Mouse (Mus musculus) limb, embryonic 11.5 days (tissue): ENCODE measurements around the gene Cytip. TPM values are rescaled to one million over a fixed set of nuclear protein-coding genes. Genes with fewer than 3 reads are reported as not detected.

ENCODE experiments used
- ATAC-seq: fragments of 200-750 bp; cut with Nextera tagmentation; 2 replicates; pipeline ENCODE4 v1.8.0; 2017; ENCODE audit warnings: low read depth; ENCODE audit not compliant: insufficient number of reproducible peaks, low FRiP score, low TSS enrichment
- DNase-seq: peaks from one replicate; pipeline ENCODE4 v3.0.0-alpha.2; 2015; ENCODE audit warnings: low spot score
- H3K27ac ChIP-seq: fragments of 300-500 bp; sonication (generic); replicated peaks from 2 replicates; pipeline ENCODE4 v1.5.1; 2014; ENCODE audit warnings: low read depth, mild to moderate bottlenecking, low read length
- H3K27me3 ChIP-seq: fragments of 300-500 bp; sonication (generic); 2 replicates; pipeline ENCODE4 v1.6.1; 2014; ENCODE audit warnings: mild to moderate bottlenecking, low read length, mixed read lengths; ENCODE audit not compliant: control insufficient read depth, insufficient read depth
- H3K36me3 ChIP-seq: fragments of 300-500 bp; sonication (generic); 2 replicates; pipeline ENCODE4 v1.6.1; 2014; ENCODE audit warnings: mild to moderate bottlenecking, low read length, moderate library complexity, mixed read lengths; ENCODE audit not compliant: control insufficient read depth, insufficient read depth
- H3K4me1 ChIP-seq: fragments of 300-500 bp; sonication (generic); 2 replicates; pipeline ENCODE4 v1.6.1; 2014; ENCODE audit warnings: low read length, mixed read lengths; ENCODE audit not compliant: control insufficient read depth, insufficient read depth
- H3K4me2 ChIP-seq: fragments of 300-500 bp; sonication (generic); 2 replicates; pipeline ENCODE4 v1.6.1; 2014; ENCODE audit warnings: low read depth, mild to moderate bottlenecking, moderate library complexity; ENCODE audit not compliant: severe bottlenecking
- H3K4me3 ChIP-seq: fragments of 300-500 bp; sonication (generic); 2 replicates; pipeline ENCODE4 v1.5.1; 2014; ENCODE audit warnings: low read depth, low read length
- H3K9ac ChIP-seq: fragments of 300-500 bp; sonication (generic); 2 replicates; pipeline ENCODE4 v1.6.1; 2014; ENCODE audit warnings: mild to moderate bottlenecking, low read length
- H3K9me3 ChIP-seq: fragments of 300-500 bp; sonication (generic); 2 replicates; pipeline ENCODE4 v1.6.1; 2016; ENCODE audit warnings: low read length; ENCODE audit not compliant: control insufficient read depth
- WGBS: fragments of 180-500 bp; shearing (Covaris S2); extraction: QIAGEN DNeasy Blood & Tissue Kit; methylation state at CpG from one replicate; pipeline ENCODE4 v1.1.7; 2014; 5-methylcytosine and 5-hydroxymethylcytosine counted together
- polyA plus RNA-seq: library from polyadenylated mRNA; unstranded; fragments of >200 nt; fragmentation: Nextera tagmentation; extraction: Ambion mirVana; gene quantifications from 2 replicates; pipeline ENCODE4 v1.2.1, GENCODE M21; 2014

Gene Cytip
- polyA plus RNA-seq, 1 experiment from 2014 or later: 0.23 TPM

DNA sequence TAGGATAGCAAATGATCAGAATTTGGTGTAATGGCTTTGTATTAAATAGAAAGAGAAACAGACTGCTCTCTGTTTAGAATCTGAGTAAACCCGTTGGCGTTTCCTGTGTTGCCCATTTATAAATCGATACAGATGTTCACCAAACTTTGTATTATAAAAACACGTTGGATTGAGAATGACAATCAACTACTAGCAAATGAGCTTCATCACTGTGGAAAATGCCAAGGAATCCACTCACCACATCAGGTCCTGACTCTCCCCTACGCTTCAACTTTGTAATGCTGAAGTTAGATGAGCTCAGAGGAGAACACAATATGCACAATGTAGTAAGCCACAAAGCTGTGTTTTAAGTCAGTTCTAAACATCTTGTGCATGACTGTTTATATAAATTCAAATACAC is 36.8 kb downstream of the Cytip start:
- Histone ChIP-seq H3K9ac (no peak overlapping the region), H3K9me3 (no peaks in the 10 kb centered on the region), H3K36me3 (no peaks in the 10 kb centered on the region), H3K4me2 (no peak overlapping the region), H3K4me3 (no peak overlapping the region), H3K27me3 (no peaks in the 10 kb centered on the region), H3K27ac (no peak overlapping the region), H3K4me1 (no peaks in the 10 kb centered on the region)
- WGBS: 86% methylated on average over 5 of the region's 5 CpGs
- DNase-seq (no peak), ATAC-seq (no peak)

- Histone ChIP-seq H3K4me3 (no peak overlapping the region), H3K36me3 (no peaks in the 10 kb centered on the region), H3K4me2 (no peak overlapping the region), H3K9ac (no peak overlapping the region), H3K27me3 (no peaks in the 10 kb centered on the region), H3K4me1 (no peaks in the 10 kb centered on the region), H3K27ac (no peak overlapping the region), H3K9me3 (no peaks in the 10 kb centered on the region)
- ATAC-seq (no peak), DNase-seq (no peak)
- WGBS: 71% methylated on average over 2 of the region's 2 CpGs
Observed at GRCm38 (mm10) chr2:58158107-58158506, 37.2 kb downstream of the Cytip start.

GRCm38 (mm10) chr2:58157466-58157865 is 37.9 kb downstream of the Cytip start:
- WGBS: 92% methylated on average over 5 of the region's 5 CpGs
- Histone ChIP-seq H3K36me3 (no peaks in the 10 kb centered on the region), H3K9me3 (no peaks in the 10 kb centered on the region), H3K9ac (no peak overlapping the region), H3K4me2 (no peak overlapping the region), H3K27me3 (no peaks in the 10 kb centered on the region), H3K27ac (no peak overlapping the region), H3K4me3 (no peak overlapping the region), H3K4me1 (no peaks in the 10 kb centered on the region)
- no peak for ATAC-seq
- no peak for DNase-seq

DNA sequence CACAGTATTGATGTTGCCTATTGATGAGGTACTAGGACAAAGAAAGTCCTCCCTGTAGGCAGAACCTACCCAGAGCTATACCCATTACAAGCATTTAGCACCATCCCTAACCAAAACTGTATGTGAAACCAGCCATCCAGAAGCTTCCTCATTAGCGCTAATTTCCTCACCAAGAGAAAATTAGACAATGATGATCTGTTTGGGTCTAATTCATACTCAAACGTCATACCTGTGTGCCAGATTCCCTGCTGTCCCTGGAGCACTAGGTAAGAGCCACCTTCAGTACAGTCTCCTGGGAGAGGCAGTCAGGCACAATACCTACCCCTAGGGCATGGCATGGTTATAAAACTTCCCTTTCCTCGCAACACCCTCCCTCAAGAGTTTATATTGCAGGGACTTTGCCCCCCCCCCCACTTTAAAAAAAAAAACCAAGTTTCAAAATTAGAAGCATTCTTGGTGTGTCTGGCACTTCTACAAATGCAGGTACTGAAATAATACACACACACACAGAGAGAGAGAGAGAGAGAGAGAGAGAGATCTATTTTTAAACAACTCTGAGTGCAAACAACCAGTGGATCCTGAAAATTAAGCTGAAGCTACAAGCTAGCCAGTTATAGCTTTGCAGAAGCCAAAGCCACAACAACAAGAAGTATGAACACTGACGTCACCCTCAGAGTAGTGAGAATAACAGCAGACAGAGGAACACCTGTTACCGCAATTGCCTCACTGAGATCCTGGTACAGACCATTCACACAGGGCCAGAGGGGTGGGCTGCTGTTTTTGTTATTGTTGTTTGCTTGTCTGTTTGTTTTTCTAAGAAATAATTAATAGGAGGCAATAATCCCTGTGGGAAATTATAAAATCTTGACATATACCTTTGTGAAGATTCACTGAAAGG is 38.6 kb downstream of the Cytip start:
- DNase-seq (no peak), ATAC-seq (no peak)
- no peaks in the 10 kb centered on the region for H3K9me3 ChIP-seq
- no peaks in the 10 kb centered on the region for H3K4me1 ChIP-seq
- no peak overlapping the region for H3K9ac ChIP-seq
- H3K27me3 ChIP-seq: no peaks in the 10 kb centered on the region
- no peak overlapping the region for H3K27ac ChIP-seq
- H3K36me3 ChIP-seq: no peaks in the 10 kb centered on the region
- 79% methylated on average over 5 of the region's 5 CpGs for WGBS
- no peak overlapping the region for H3K4me3 ChIP-seq
- H3K4me2 ChIP-seq: no peak overlapping the region

DNA sequence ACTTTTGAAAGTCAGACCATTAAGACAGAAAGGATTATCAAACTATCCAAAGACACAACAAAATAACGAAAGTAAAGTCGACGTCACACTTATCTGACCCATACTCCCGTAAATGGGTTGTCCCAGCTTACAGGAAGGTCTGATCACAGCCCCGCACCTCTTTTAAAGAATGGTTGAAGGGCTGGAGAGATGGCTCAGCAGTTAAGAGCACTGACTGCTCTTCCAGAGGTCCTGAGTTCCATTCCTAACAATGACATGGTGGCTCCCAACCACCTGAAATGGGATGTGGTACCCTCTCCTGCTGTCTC is 39.3 kb downstream of the Cytip start:
- no peak for DNase-seq

DNA sequence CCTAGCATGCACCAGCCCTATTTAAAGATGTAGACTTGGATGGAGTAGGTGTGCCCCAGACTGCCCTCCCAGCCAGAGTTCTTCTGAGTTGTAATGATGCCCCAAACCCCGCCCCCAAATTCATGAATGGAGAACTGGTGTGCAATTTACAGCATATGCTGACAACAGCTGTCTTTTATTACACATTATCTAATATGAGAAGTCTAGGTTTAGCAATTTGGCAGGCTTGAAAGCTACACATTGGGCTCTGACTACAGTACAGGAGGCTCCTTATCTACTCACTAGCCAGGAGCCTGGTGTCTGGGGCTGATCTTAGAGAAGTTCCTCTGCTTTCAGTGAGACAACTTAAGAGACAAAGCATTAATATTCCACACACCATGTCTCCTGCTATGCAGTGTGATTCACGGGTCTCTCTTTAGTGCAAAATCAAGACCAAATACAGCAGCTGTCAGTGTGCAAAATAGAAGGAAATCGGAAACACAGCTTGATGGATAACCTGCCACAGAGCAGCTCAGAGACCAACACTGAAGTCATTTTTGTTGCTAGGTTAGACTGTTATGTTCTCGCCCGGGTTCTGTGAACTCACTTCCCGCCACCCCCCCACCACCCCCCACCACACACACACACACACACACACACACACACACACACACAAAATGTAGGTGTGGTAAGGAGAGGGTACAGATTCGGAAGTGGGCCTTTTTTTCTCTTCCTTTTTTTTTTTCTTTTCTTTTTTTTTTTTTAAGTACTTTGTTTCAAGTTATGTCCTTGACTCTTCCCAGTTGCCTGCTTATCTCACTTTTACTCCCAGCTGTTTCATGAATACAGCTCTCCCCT is 39.8 kb downstream of the Cytip start:
- ATAC-seq: no peak
- DNase-seq: no peak

More for the DNA sequence above, 39.3 kb downstream of the Cytip start:
- Histone ChIP-seq H3K9me3 (no peaks in the 10 kb centered on the region), H3K4me2 (no peak overlapping the region), H3K4me1 (no peaks in the 10 kb centered on the region), H3K9ac (no peak overlapping the region), H3K27ac (no peak overlapping the region), H3K4me3 (no peak overlapping the region), H3K36me3 (no peaks in the 10 kb centered on the region), H3K27me3 (no peaks in the 10 kb centered on the region)
- WGBS: 96% methylated on average over 5 of the region's 5 CpGs
- ATAC-seq: no peak

DNA sequence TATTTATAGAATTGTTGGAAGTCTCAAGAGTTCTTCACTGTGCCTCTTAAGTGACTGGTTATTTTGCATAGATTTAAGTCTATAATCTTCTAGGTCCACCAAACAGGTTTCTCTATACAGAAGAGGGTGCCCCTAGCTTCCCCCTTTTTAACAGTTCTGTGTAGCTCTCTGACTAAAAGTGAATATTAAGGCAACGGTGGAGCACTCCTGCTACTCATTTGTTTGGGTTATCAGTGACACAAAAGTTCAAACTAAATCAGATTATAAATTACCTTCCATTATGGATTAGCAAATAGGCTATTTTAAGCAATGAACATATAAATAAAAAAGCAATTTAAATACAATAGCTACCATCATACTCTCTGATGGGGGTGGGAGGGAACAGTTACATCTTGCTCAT is 40.8 kb downstream of the Cytip start:
- Histone ChIP-seq H3K27ac (no peak overlapping the region), H3K4me2 (no peak overlapping the region), H3K27me3 (no peaks in the 10 kb centered on the region), H3K4me3 (no peak overlapping the region), H3K9me3 (no peaks in the 10 kb centered on the region), H3K4me1 (no peaks in the 10 kb centered on the region), H3K36me3 (no peaks in the 10 kb centered on the region), H3K9ac (no peak overlapping the region)
- 81% methylated on average over 1 of the region's 1 CpGs for WGBS
- DNase-seq (no peak), ATAC-seq (no peak)

More for the DNA sequence above, 39.8 kb downstream of the Cytip start:
- Histone ChIP-seq H3K9ac (no peak overlapping the region), H3K9me3 (no peaks in the 10 kb centered on the region), H3K4me1 (no peaks in the 10 kb centered on the region), H3K27ac (no peak overlapping the region), H3K4me3 (no peak overlapping the region), H3K27me3 (no peaks in the 10 kb centered on the region), H3K36me3 (no peaks in the 10 kb centered on the region), H3K4me2 (no peak overlapping the region)
- WGBS: 78% methylated on average over 7 of the region's 7 CpGs

- H3K36me3 ChIP-seq: no peaks in the 10 kb centered on the region
- H3K4me2 ChIP-seq: no peak overlapping the region
- H3K27ac ChIP-seq: no peak overlapping the region
- H3K4me3 ChIP-seq: no peak overlapping the region
- no peaks in the 10 kb centered on the region for H3K27me3 ChIP-seq
- no peaks in the 10 kb centered on the region for H3K4me1 ChIP-seq
- DNase-seq (no peak), ATAC-seq (no peak)
- no peak overlapping the region for H3K9ac ChIP-seq
- H3K9me3 ChIP-seq: no peaks in the 10 kb centered on the region
- WGBS: 88% methylated on average over 7 of the region's 7 CpGs
Observed at GRCm38 (mm10) chr2:58153742-58154141, 41.6 kb downstream of the Cytip start.
